Mouse (Mus musculus): Measurements from ENCODE around the gene Wwc2. TPM values are rescaled to one million over a fixed set of nuclear protein-coding genes. Genes with fewer than 3 reads are reported as not detected.

Wwc2 gene
- total and polyA plus RNA-seq, 2 experiments from 2014 or later, result 5.3 to 11.2 TPM

DNA sequence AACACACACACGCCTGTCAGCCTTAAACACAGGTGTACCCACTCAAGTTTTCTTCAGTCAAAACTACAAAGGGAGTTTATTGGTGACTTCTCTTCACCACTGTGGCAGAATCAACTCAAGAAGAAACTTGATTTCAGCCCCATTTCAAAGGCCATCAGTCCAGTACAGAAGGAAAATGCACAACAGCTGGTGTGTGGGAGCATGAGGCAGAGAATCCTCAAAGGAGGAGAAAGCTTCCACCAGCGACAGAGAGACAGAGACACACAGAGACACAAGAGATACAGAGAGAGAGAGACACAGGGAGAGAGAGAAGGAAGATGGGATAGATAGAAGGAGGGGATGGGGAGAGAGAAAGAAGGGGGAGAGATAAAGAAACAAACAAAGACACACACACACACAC is 188.4 kb downstream of the Wwc2 start:
- Histone ChIP-seq H3K9me3 (ENCODE audit: low read length) (no peaks in the 10 kb centered on the region), H3K4me3 (ENCODE audit: low read length) (no peak overlapping the region), H3K27ac (no peak overlapping the region), H3K4me1 (ENCODE audit: insufficient read depth, low read length) (no peaks in the 10 kb centered on the region), H3K36me3 (ENCODE audit: insufficient read depth, low read length) (no peaks in the 10 kb centered on the region), H3K9ac (replicated peaks; ENCODE audit: low read length) (no peak overlapping the region), H3K4me2 (ENCODE audit: low read depth, low read length) (no peak overlapping the region), H3K27me3 (ENCODE audit: insufficient read depth, low read length) (no peaks in the 10 kb centered on the region)
- no peak for ATAC-seq
- no peak for DNase-seq (ENCODE audit: low spot score)
- 80% methylated on average over 2 of the region's 2 CpGs for WGBS
- no peak for TF ChIP-seq CTCF (IDR thresholded peaks at IDR 0.05; ENCODE audit: low read depth)

DNA sequence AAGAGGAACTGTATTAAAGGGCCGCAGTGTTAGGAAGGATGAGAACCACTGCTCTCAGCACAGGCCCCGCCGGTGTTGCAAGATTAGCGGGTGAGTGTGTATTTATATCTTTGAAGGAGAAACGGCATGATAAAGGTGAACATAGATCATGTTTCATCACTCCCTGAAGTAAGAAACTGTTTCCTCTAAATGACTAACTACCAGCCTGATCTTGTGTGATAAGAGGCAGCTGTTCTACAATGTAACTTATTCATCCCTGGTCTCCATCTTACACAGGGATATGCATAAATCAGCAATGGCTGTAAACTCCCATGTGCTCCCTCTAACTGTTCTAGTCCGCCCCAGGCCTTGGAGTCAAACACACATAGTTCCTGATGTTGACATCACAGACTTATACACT is 191.3 kb downstream of the Wwc2 start:
- no peak for ATAC-seq
- TF ChIP-seq CTCF (IDR thresholded peaks at IDR 0.05; ENCODE audit: low read depth), result no peak
- no peak overlapping the region for H3K9ac ChIP-seq (replicated peaks; ENCODE audit: low read length)
- no peak overlapping the region for H3K27ac ChIP-seq
- no peaks in the 10 kb centered on the region for H3K27me3 ChIP-seq (ENCODE audit: insufficient read depth, low read length)
- no peak for DNase-seq (ENCODE audit: low spot score)
- 89% methylated on average over 6 of the region's 6 CpGs for WGBS
- H3K36me3 ChIP-seq (ENCODE audit: insufficient read depth, low read length), result no peaks in the 10 kb centered on the region
- no peaks in the 10 kb centered on the region for H3K4me1 ChIP-seq (ENCODE audit: insufficient read depth, low read length)
- H3K9me3 ChIP-seq (ENCODE audit: low read length), result no peaks in the 10 kb centered on the region
- H3K4me3 ChIP-seq (ENCODE audit: low read length), result no peak overlapping the region
- no peak overlapping the region for H3K4me2 ChIP-seq (ENCODE audit: low read depth, low read length)

DNA sequence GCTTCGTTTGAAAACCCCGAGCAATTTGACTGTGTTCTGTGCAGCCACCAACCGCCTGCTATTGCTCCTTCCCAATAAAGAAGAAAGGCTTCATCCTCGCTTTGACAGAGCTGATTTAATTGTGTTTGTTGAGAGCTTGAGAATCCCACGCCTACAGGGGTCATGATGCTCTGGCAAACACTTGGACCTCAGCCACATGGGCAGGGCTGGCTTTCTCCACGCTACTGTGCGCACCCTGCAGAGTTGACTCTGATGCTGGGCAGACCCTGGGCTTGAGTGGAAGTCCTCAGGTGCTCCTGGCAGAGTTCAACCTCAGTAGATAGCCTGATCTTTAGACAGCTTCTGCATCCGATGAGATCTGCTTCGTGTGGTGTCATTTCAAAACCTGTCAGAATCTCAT is 198.7 kb downstream of the Wwc2 start:
- Histone ChIP-seq H3K9me3 (ENCODE audit: low read length) (no peaks in the 10 kb centered on the region), H3K27ac (no peak overlapping the region), H3K4me2 (ENCODE audit: low read depth, low read length) (no peak overlapping the region), H3K4me1 (ENCODE audit: insufficient read depth, low read length) (no peaks in the 10 kb centered on the region), H3K9ac (replicated peaks; ENCODE audit: low read length) (no peak overlapping the region), H3K36me3 (ENCODE audit: insufficient read depth, low read length) (no peaks in the 10 kb centered on the region), H3K27me3 (ENCODE audit: insufficient read depth, low read length) (no peaks in the 10 kb centered on the region), H3K4me3 (ENCODE audit: low read length) (no peak overlapping the region)
- 49% methylated on average over 9 of the region's 9 CpGs for WGBS
- DNase-seq (ENCODE audit: low spot score) (no peak), ATAC-seq (no peak)
- no peak for TF ChIP-seq CTCF (IDR thresholded peaks at IDR 0.05; ENCODE audit: low read depth)

GRCm38 (mm10) chr8:47787705-47788104 is 203.0 kb downstream of the Wwc2 start:
- H3K9me3 ChIP-seq (ENCODE audit: low read length), result no peaks in the 10 kb centered on the region
- H3K36me3 ChIP-seq (ENCODE audit: insufficient read depth, low read length), result no peaks in the 10 kb centered on the region
- no peak for TF ChIP-seq CTCF (IDR thresholded peaks at IDR 0.05; ENCODE audit: low read depth)
- no peak overlapping the region for H3K4me2 ChIP-seq (ENCODE audit: low read depth, low read length)
- no peak overlapping the region for H3K27ac ChIP-seq
- ATAC-seq (no peak), DNase-seq (ENCODE audit: low spot score) (no peak)
- no peak overlapping the region for H3K4me3 ChIP-seq (ENCODE audit: low read length)
- H3K4me1 ChIP-seq (ENCODE audit: insufficient read depth, low read length), result no peaks in the 10 kb centered on the region
- no peak overlapping the region for H3K9ac ChIP-seq (replicated peaks; ENCODE audit: low read length)
- no peaks in the 10 kb centered on the region for H3K27me3 ChIP-seq (ENCODE audit: insufficient read depth, low read length)
- WGBS, result 60% methylated on average over 10 of the region's 10 CpGs

DNA sequence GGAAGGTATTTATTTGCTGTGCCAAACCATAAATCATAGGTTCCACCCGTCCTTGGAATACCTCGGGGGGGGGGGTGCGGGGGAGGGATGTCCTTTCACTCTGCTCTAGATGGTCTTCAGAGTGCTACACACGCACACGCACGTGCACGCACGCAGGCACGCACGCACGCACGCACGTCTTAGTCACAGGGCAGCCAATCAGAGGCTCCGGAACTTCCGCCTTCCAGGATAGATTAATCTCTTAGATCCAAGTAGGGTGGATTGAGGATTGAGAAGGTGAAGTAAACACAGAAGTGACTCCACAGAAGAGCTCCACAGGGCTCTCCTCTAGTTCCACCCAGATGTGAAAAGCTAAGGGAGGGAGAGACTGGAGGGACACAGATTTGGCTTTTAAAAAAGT is 204.4 kb downstream of the Wwc2 start:
- no peak overlapping the region for H3K4me2 ChIP-seq (ENCODE audit: low read depth, low read length)
- no peak overlapping the region for H3K27ac ChIP-seq
- no peak overlapping the region for H3K9ac ChIP-seq (replicated peaks; ENCODE audit: low read length)
- no peaks in the 10 kb centered on the region for H3K9me3 ChIP-seq (ENCODE audit: low read length)
- no peak overlapping the region for H3K4me3 ChIP-seq (ENCODE audit: low read length)
- WGBS, result 95% methylated on average over 15 of the region's 15 CpGs
- no peaks in the 10 kb centered on the region for H3K27me3 ChIP-seq (ENCODE audit: insufficient read depth, low read length)
- H3K36me3 ChIP-seq (ENCODE audit: insufficient read depth, low read length), result no peaks in the 10 kb centered on the region
- no peaks in the 10 kb centered on the region for H3K4me1 ChIP-seq (ENCODE audit: insufficient read depth, low read length)
- DNase-seq (ENCODE audit: low spot score) (no peak), ATAC-seq (no peak)
- TF ChIP-seq CTCF (IDR thresholded peaks at IDR 0.05; ENCODE audit: low read depth), result no peak

DNA sequence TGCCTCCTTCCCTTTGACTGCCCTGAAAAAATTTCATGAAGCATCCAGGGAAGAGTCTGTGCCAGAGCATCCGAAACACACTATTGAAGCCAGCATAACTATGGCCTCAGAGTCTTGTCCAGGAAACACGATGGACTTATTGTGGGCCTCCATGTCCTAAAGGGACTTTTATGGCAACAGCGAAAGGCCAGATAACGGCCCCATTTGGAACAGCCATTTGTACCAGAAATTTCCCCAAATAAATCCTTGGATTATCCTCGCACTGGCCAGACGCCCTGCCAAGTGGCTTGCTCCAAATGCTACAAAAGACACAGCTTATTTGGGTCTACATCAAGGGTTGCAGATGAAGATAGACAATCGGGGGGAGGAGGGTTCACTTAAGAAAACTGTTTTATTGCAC is 206.3 kb downstream of the Wwc2 start:
- Histone ChIP-seq H3K4me3 (ENCODE audit: low read length) (no peak overlapping the region), H3K9ac (replicated peaks; ENCODE audit: low read length) (no peak overlapping the region), H3K4me2 (ENCODE audit: low read depth, low read length) (no peak overlapping the region), H3K9me3 (ENCODE audit: low read length) (no peaks in the 10 kb centered on the region), H3K27me3 (ENCODE audit: insufficient read depth, low read length) (no peaks in the 10 kb centered on the region), H3K36me3 (ENCODE audit: insufficient read depth, low read length) (no peaks in the 10 kb centered on the region), H3K4me1 (ENCODE audit: insufficient read depth, low read length) (no peaks in the 10 kb centered on the region), H3K27ac (no peak overlapping the region)
- TF ChIP-seq CTCF (IDR thresholded peaks at IDR 0.05; ENCODE audit: low read depth), result no peak
- 75% methylated on average over 7 of the region's 7 CpGs for WGBS
- no peak for DNase-seq (ENCODE audit: low spot score)
- no peak for ATAC-seq

- Histone ChIP-seq H3K4me3 (ENCODE audit: low read length) (no peak overlapping the region), H3K36me3 (ENCODE audit: insufficient read depth, low read length) (no peaks in the 10 kb centered on the region), H3K27ac (no peak overlapping the region), H3K4me2 (ENCODE audit: low read depth, low read length) (no peak overlapping the region), H3K4me1 (ENCODE audit: insufficient read depth, low read length) (no peaks in the 10 kb centered on the region), H3K9ac (replicated peaks; ENCODE audit: low read length) (no peak overlapping the region), H3K9me3 (ENCODE audit: low read length) (no peaks in the 10 kb centered on the region), H3K27me3 (ENCODE audit: insufficient read depth, low read length) (no peaks in the 10 kb centered on the region)
- ATAC-seq (no peak), DNase-seq (ENCODE audit: low spot score) (no peak)
- no peak for TF ChIP-seq CTCF (IDR thresholded peaks at IDR 0.05; ENCODE audit: low read depth)
- WGBS, result 89% methylated on average over 6 of the region's 6 CpGs
Measured at GRCm38 (mm10) chr8:47783944-47784343, 206.8 kb downstream of the Wwc2 start.

Measured in hindbrain, postnatal 0 days (tissue).